Mouse (Mus musculus) adrenal gland, postnatal 36 days (tissue): ENCODE results near the gene Adgra1. TPM values are rescaled to one million over a fixed set of nuclear protein-coding genes. Genes with fewer than 3 reads are reported as not detected.

Experiments used
- DNase-seq, 2 experiments: peaks; one replicate each; pipeline ENCODE4 v3.0.0; 2021; ENCODE audit warnings: mixed read lengths in 1 of 2
- total RNA-seq, 2 experiments: library from RNA; stranded (reverse); gene quantifications; 2 replicates each; pipeline ENCODE4 v1.2.3; 2021

Gene Adgra1
- total RNA-seq, 2 experiments from 2014 or later, result 2.2 to 3.9 TPM

- no peak for DNase-seq
These were observed 74.2 kb downstream of the Adgra1 start for GRCm38 (mm10) chr7:139908176-139908575.

- DNase-seq, result no peak
These were observed 75.5 kb downstream of the Adgra1 start for GRCm38 (mm10) chr7:139909469-139909868.

DNA sequence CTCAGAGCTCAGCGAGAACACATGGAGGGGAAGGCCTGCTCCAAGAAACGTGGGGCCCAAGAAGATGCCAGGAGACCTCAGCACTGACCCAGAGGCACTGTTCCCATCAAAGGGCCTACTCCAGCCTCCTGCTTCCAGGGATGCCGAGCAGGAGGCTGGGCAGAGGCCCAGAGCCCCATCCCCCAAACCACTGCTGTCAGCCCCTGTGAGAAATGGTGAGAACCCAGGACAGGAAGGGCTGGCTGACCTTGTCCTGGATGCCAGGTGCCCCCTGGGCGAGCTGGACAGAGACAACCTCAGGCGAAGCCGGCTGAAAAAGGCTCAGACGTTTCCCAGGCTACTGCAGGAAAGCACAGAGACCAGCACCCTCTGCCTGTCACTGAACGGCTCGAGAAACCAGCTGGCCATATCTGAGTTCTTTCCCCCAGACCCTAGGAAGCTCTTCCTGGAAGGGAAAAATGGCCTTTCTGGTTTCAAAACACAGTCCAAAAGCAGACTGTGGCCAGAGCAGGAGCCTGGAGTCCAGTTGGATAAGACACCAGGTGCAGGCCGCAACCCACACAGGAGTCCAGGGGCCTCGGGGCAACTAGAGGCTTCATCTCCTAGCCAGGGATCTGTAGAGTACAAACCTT lies 76.3 kb downstream of the Adgra1 start:
- no peak for DNase-seq

DNA sequence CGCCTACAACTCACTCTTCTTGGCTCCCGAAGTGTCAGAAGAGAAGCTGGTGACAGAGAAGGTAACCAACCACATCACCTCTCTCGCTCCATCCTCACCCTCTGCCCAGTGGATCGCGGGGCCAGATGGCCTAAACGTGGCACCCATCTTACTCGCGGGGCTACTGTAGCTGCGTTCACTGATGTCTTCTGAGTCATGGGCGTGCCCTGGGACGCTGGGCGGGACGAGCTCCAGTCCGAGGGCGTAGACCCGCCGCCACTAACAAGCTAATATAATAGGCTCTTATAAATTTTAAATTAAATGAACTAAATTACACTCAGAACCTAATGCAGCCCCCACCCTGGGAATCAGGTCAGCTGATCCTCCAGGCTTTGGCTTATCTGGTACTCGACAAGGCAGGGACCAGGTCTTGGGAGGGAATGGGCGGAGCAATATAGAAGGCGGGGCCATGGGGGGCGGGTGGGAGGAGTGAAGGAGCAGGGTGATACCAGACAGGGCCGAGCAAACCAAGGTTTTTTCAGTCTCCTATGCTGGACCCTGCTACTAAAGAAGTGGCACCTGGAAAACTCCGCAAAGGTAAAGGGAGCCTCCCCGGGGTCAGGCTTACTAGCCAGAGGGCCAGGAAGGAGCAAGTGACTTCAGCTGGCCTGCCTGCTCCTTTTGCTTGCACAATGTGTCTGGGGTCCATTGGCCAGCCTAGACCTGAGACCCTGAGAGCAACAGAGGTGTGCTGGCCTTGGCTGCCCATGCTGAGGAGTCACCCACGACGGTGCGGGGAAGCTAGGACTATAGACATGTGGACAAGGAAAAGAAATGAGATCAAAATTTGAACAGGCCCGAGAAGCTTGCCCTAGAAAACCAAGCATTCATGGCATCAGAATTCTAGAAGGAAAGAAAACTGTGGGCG lies 80.4 kb downstream of the Adgra1 start:
- DNase-seq, result peak; percentile 29 to 35

GRCm38 (mm10) chr7:139915646-139916257 lies 81.8 kb downstream of the Adgra1 start:
- DNase-seq, result no peak

GRCm38 (mm10) chr7:139916345-139916744 lies 82.4 kb downstream of the Adgra1 start:
- no peak for DNase-seq

GRCm38 (mm10) chr7:139918262-139918661 lies 84.3 kb downstream of the Adgra1 start:
- DNase-seq, result no peak

Other genes starting within 250 kb of the Adgra1 start
- gene Cfap46, start 150.4 kb upstream of the Adgra1 start, total RNA-seq, result under 1 TPM; 0.33 to 0.79 TPM
- under 1 TPM; 0.50 to 0.56 TPM for gene Kndc1, start 60.5 kb downstream of the Adgra1 start, total RNA-seq
- not detected for gene Utf1, start 109.6 kb downstream of the Adgra1 start, total RNA-seq
- not detected for gene 6430531B16Rik, start 144.6 kb downstream of the Adgra1 start, total RNA-seq
- gene Adam8, start 158.4 kb downstream of the Adgra1 start, total RNA-seq, result 1 to 10 TPM in 1 of 2 experiments, under 1 TPM in 1; 0.69 to 4.6 TPM
- gene Zfp511, start 202.2 kb downstream of the Adgra1 start, total RNA-seq, result 10 to 100 TPM; 19.2 to 22.8 TPM
- gene Tubgcp2, start 202.5 kb downstream of the Adgra1 start, total RNA-seq, result 10 to 100 TPM; 24.4 to 26.0 TPM
- not detected for gene Msx3, start 214.9 kb downstream of the Adgra1 start, total RNA-seq
- 1 to 10 TPM; 4.6 to 6.1 TPM for gene Caly, start 248.4 kb downstream of the Adgra1 start, total RNA-seq